Mouse (Mus musculus): Measurements from ENCODE around the gene Fbxl5. TPM values are rescaled to one million over a fixed set of nuclear protein-coding genes. Genes with fewer than 3 reads are reported as not detected.
A peak's percentile ranks its signal among the peaks of the same experiment; 100 is the strongest.

Gene Fbxl5
- polyA plus RNA-seq, 1 experiment from 2014 or later = 93.6 TPM

DNA sequence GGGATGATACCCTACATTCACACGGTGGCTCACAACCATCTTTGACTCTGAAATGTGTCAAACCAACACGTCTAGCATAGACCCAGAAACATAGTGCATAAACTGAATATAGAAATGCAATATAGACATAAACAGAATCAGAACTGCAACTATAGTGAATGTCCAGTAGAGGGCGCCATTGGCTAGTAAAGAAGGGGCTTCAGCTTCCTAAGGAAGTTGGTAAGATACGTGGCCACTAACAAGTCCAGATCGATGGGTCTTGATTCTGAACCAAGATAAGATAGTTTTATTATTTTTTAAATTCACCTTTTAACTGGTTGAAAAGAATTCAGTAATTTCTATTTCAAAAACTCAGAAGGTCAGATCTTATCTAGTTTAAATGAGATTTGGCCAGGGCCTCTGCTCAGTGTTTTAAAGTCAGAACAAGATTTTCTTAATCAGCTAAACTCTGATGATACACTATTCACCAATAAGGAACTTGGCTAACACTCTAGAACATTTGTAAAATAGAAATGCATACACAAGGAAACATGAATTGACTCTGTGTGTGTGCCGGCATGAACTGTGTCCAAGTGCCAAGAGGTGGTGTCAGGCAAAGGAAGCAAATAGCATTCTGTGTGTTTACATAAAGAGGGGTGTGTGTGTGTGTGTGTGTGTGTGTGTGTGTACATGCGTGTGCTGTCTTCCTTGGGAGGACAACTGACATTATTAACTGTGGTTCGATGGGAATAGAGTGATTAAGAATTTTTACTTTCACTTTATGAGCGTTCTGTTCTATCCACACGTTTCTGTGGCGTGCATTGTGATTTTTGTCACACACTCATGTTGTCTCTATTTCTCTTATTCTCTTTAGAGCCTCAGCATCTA, 19.9 kb upstream of the Fbxl5 start:
- H3K27ac ChIP-seq (ENCODE audit: low read depth, low read length) = no peak overlapping the region
- peak; percentile 47; the same call in 1 of the 2 replicates for ATAC-seq
- no peaks in the 10 kb centered on the region for H3K36me3 ChIP-seq (ENCODE audit: control insufficient read depth, insufficient read depth)
- H3K4me2 ChIP-seq (replicated peaks; ENCODE audit: low read depth) = peak overlapping the region; percentile 57
- H3K4me3 ChIP-seq (ENCODE audit: low read depth, low read length) = peak overlapping the region; percentile 24
- WGBS = 13% methylated on average over 11 of the region's 11 CpGs
- TF ChIP-seq CTCF (IDR thresholded peaks at IDR 0.05; ENCODE audit: low read depth) = peak; percentile 96
- 0 out of 2 replicates have a peak, but pooled peaks cover 4% of the 10 kb centered on the region for H3K9me3 ChIP-seq (ENCODE audit: control insufficient read depth)
- H3K9ac ChIP-seq (ENCODE audit: low read depth, low read length) = no peak overlapping the region
- no peaks in the 10 kb centered on the region; the same call in 1 of the 2 replicates for H3K4me1 ChIP-seq (replicated peaks; ENCODE audit: control insufficient read depth, insufficient read depth, low read length)
- H3K27me3 ChIP-seq (replicated peaks; ENCODE audit: control insufficient read depth, insufficient read depth, low read length) = no peaks in the 10 kb centered on the region

DNA sequence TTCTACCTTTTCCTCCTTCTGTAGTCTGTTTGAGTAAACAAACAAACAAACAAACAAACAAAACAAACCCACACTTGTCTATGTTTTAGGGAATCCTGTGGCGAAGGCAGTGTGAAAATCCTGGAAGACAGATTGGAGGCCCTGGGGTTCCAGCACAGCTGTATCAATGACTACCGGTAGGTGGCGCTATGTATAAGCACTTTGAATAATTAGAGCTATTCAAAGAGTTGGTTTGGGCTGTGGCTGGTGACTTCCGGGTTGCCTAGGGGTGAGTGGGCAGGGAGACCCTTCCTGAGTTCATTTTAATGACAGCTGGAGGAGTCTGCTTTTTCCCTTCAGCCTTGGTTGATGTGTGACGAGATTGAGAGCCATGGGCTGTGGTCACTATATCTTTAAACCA, 15.9 kb upstream of the Fbxl5 start:
- no peak overlapping the region for H3K4me3 ChIP-seq (ENCODE audit: low read depth, low read length)
- peak; percentile 70 for TF ChIP-seq CTCF (IDR thresholded peaks at IDR 0.05; ENCODE audit: low read depth)
- H3K36me3 ChIP-seq (ENCODE audit: control insufficient read depth, insufficient read depth) = no peaks in the 10 kb centered on the region
- no peaks in the 10 kb centered on the region for H3K27me3 ChIP-seq (replicated peaks; ENCODE audit: control insufficient read depth, insufficient read depth, low read length)
- no peaks in the 10 kb centered on the region for H3K9me3 ChIP-seq (ENCODE audit: control insufficient read depth)
- H3K4me1 ChIP-seq (replicated peaks; ENCODE audit: control insufficient read depth, insufficient read depth, low read length) = no peaks in the 10 kb centered on the region
- no peak overlapping the region for H3K4me2 ChIP-seq (replicated peaks; ENCODE audit: low read depth)
- no peak overlapping the region for H3K27ac ChIP-seq (ENCODE audit: low read depth, low read length)
- WGBS = 58% methylated on average over 5 of the region's 5 CpGs
- no peak for ATAC-seq
- no peak overlapping the region for H3K9ac ChIP-seq (ENCODE audit: low read depth, low read length)

DNA sequence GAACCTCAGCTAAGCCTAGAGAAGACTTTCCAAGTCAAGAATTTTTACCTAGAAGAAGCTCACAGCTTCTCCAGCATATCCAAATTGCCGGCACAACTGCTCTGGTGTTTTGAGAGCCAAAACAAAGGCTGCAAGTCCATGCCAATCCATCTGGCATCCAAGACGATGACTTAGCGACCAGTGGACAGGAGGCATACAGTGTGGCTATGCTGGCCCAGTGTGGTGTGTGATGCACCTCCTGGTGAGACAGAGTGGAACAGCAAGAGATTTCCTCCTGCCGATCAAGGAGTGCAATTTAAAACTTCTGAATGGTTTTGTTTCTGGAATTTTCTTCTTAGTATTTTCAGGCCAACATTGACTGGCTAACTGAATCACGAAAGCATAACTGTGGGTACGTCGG, 15.2 kb upstream of the Fbxl5 start:
- H3K27me3 ChIP-seq (replicated peaks; ENCODE audit: control insufficient read depth, insufficient read depth, low read length) = no peaks in the 10 kb centered on the region
- H3K27ac ChIP-seq (ENCODE audit: low read depth, low read length) = no peak overlapping the region
- WGBS = 84% methylated on average over 7 of the region's 7 CpGs
- peak; percentile 59 for TF ChIP-seq CTCF (IDR thresholded peaks at IDR 0.05; ENCODE audit: low read depth)
- H3K4me2 ChIP-seq (replicated peaks; ENCODE audit: low read depth) = no peak overlapping the region
- no peak overlapping the region for H3K4me3 ChIP-seq (ENCODE audit: low read depth, low read length)
- H3K4me1 ChIP-seq (replicated peaks; ENCODE audit: control insufficient read depth, insufficient read depth, low read length) = no peaks in the 10 kb centered on the region
- no peaks in the 10 kb centered on the region for H3K9me3 ChIP-seq (ENCODE audit: control insufficient read depth)
- H3K9ac ChIP-seq (ENCODE audit: low read depth, low read length) = no peak overlapping the region
- H3K36me3 ChIP-seq (ENCODE audit: control insufficient read depth, insufficient read depth) = no peaks in the 10 kb centered on the region
- ATAC-seq = no peak

DNA sequence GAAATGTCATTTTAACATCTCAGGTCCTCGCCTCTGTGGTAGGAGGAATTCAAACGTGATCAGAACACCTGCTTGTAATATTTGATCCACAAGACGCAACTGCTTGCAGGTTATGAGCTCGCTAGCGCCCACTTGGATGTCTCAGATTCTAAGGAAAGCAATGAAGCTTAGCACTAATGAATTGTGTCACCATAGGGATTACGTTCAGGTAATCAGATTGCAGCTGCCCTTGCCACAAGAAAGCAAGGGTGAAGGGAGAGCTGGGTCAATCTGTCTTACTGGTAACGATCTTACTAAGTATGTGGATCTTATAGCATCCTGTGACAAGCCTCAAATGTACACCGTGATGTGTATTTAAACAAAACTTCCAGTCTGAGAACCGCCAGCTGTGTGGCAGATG, 5.9 kb upstream of the Fbxl5 start:
- ATAC-seq = no peak
- no peaks in the 10 kb centered on the region for H3K9me3 ChIP-seq (ENCODE audit: control insufficient read depth)
- no peak overlapping the region for H3K27ac ChIP-seq (ENCODE audit: low read depth, low read length)
- H3K36me3 ChIP-seq (ENCODE audit: control insufficient read depth, insufficient read depth) = no peaks in the 10 kb centered on the region
- TF ChIP-seq CTCF (IDR thresholded peaks at IDR 0.05; ENCODE audit: low read depth) = no peak
- no peak overlapping the region for H3K4me3 ChIP-seq (ENCODE audit: low read depth, low read length)
- H3K4me2 ChIP-seq (replicated peaks; ENCODE audit: low read depth) = no peak overlapping the region
- 73% methylated on average over 9 of the region's 9 CpGs for WGBS
- no peaks in the 10 kb centered on the region for H3K27me3 ChIP-seq (replicated peaks; ENCODE audit: control insufficient read depth, insufficient read depth, low read length)
- no peak overlapping the region for H3K9ac ChIP-seq (ENCODE audit: low read depth, low read length)
- H3K4me1 ChIP-seq (replicated peaks; ENCODE audit: control insufficient read depth, insufficient read depth, low read length) = no peaks in the 10 kb centered on the region

DNA sequence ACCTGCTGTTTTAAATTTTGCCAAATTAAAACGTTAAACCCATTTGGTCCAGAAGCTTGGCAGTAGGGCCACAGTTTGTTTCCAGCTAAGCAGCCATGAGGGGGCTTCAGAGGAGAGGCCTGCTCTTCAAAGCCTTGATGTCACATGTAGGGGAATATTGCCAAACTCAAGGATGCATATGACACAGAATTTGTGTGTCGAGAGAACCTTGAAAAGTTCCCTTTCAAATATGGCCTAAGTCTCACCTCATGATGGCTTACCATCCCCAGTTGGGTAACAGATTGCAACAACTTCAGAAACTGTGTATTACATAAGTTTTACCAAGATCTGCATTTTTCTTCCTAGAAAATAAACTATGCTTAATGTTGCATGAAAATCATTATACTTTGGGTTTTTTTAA, 5.4 kb upstream of the Fbxl5 start:
- WGBS = 90% methylated on average over 2 of the region's 2 CpGs
- Histone ChIP-seq H3K27me3 (replicated peaks; ENCODE audit: control insufficient read depth, insufficient read depth, low read length) (no peaks in the 10 kb centered on the region), H3K36me3 (ENCODE audit: control insufficient read depth, insufficient read depth) (no peaks in the 10 kb centered on the region), H3K9ac (ENCODE audit: low read depth, low read length) (no peak overlapping the region), H3K27ac (ENCODE audit: low read depth, low read length) (no peak overlapping the region), H3K4me1 (replicated peaks; ENCODE audit: control insufficient read depth, insufficient read depth, low read length) (no peaks in the 10 kb centered on the region), H3K4me2 (replicated peaks; ENCODE audit: low read depth) (no peak overlapping the region), H3K4me3 (ENCODE audit: low read depth, low read length) (no peak overlapping the region), H3K9me3 (ENCODE audit: control insufficient read depth) (no peaks in the 10 kb centered on the region)
- ATAC-seq = no peak
- TF ChIP-seq CTCF (IDR thresholded peaks at IDR 0.05; ENCODE audit: low read depth) = no peak

DNA sequence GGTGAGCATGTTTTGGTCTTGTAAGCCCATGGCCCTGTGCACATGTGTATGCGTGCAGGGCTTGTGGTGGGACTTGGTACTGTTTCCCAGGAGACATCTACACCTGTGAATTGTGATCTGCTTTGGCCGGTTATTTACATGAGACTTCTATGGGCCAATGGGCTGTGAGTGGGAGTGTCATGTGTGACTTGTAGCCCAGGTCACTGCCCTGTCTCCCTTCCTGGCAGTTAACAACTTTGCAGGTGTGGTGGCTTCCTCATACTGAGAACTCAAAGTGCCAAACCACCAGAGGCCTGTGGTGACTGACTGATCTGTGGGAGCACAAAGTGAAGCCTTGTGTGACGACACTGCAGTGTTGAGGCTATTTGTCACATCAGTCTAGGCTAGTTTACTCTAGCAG, 3.1 kb upstream of the Fbxl5 start:
- H3K36me3 ChIP-seq (ENCODE audit: control insufficient read depth, insufficient read depth) = no peaks in the 10 kb centered on the region
- H3K4me3 ChIP-seq (ENCODE audit: low read depth, low read length) = no peak overlapping the region
- H3K4me2 ChIP-seq (replicated peaks; ENCODE audit: low read depth) = no peak overlapping the region
- peak; percentile 22; the same call in 1 of the 2 replicates for TF ChIP-seq CTCF (IDR thresholded peaks at IDR 0.05; ENCODE audit: low read depth)
- peak; percentile 88 for ATAC-seq
- H3K9ac ChIP-seq (ENCODE audit: low read depth, low read length) = no peak overlapping the region
- H3K9me3 ChIP-seq (ENCODE audit: control insufficient read depth) = no peaks in the 10 kb centered on the region
- no peak overlapping the region for H3K27ac ChIP-seq (ENCODE audit: low read depth, low read length)
- H3K27me3 ChIP-seq (replicated peaks; ENCODE audit: control insufficient read depth, insufficient read depth, low read length) = no peaks in the 10 kb centered on the region
- no peaks in the 10 kb centered on the region for H3K4me1 ChIP-seq (replicated peaks; ENCODE audit: control insufficient read depth, insufficient read depth, low read length)
- WGBS = 57% methylated on average over 3 of the region's 3 CpGs

Measured in intestine, postnatal 0 days (tissue).